Mouse (Mus musculus) CH12.LX (cell line): Measurements from ENCODE around the gene Prpf19. TPM values are rescaled to one million over a fixed set of nuclear protein-coding genes. Genes with fewer than 3 reads are reported as not detected.

Experiments
- DNase-seq: peaks from one replicate; pipeline ENCODE4 v3.0.0-alpha.2; 2013; ENCODE audit errors: extremely low read depth
- H3K27ac ChIP-seq: 2 replicates; pipeline ENCODE4 v1.5.1; 2012; ENCODE audit warnings: low read depth, mild to moderate bottlenecking, control low read depth, moderate library complexity; ENCODE audit not compliant: insufficient read depth
- H3K27me3 ChIP-seq: replicated peaks from 2 replicates; pipeline ENCODE3; 2012; ENCODE audit warnings: inconsistent platforms
- H3K36me3 ChIP-seq, 2 experiments: replicated peaks in 1 of 2; 2 replicates each; pipeline versions ENCODE3 to v1.6.1; 2012; ENCODE audit warnings: inconsistent platforms in 1 of 2, low read length in 1 of 2, mild to moderate bottlenecking in 1 of 2, mixed read lengths in 1 of 2, moderate library complexity in 1 of 2; ENCODE audit not compliant: control insufficient read depth in 1 of 2, insufficient read depth in 1 of 2
- H3K4me1 ChIP-seq, 2 experiments: 2 replicates each; pipeline ENCODE4 v1.6.1; 2012; ENCODE audit warnings: inconsistent platforms in 1 of 2, moderate library complexity in 1 of 2; ENCODE audit not compliant: insufficient read depth in 2 of 2, control insufficient read depth in 1 of 2
- H3K4me2 ChIP-seq: 2 replicates; pipeline ENCODE4 v1.6.1; 2012; ENCODE audit warnings: low read depth, mild to moderate bottlenecking, control low read depth; ENCODE audit not compliant: poor library complexity, insufficient read depth, severe bottlenecking
- H3K4me3 ChIP-seq, 3 experiments: fragments of 150-350 bp in 1 of 3; sonication (generic) in 1 of 3; replicated peaks in 1 of 3; 2 replicates each; pipeline versions ENCODE3 to v1.5.1; 2011 to 2012; ENCODE audit warnings: low read depth in 2 of 3, low read length in 2 of 3, mild to moderate bottlenecking in 2 of 3, moderate library complexity in 2 of 3, control low read depth in 1 of 3, improper control_type of control experiment in 1 of 3, inconsistent platforms in 1 of 3, mixed read lengths in 1 of 3; ENCODE audit not compliant: poor library complexity in 1 of 3
- H3K79me2 ChIP-seq: replicated peaks from 2 replicates; pipeline ENCODE4 v1.6.1; 2012; ENCODE audit warnings: mild to moderate bottlenecking, moderate library complexity; ENCODE audit not compliant: control insufficient read depth, poor library complexity, insufficient read depth, severe bottlenecking; ENCODE audit errors: extremely low read depth
- H3K9ac ChIP-seq: 2 replicates; pipeline ENCODE4 v1.6.1; 2012; ENCODE audit warnings: low read depth, mild to moderate bottlenecking, control low read depth, moderate library complexity; ENCODE audit not compliant: insufficient read depth
- H3K9me3 ChIP-seq: replicated peaks from 2 replicates; pipeline ENCODE3; 2012; ENCODE audit warnings: low read length, inconsistent platforms, mixed read lengths
- BHLHE40 ChIP-seq: IDR thresholded peaks from 2 replicates; pipeline ENCODE4 v1.6.1; 2011; ENCODE audit warnings: mild to moderate bottlenecking, low read depth, low read length, improper control_type of control experiment
- CTCF ChIP-seq, 2 experiments: IDR thresholded peaks in 1 of 2; conservative IDR thresholded peaks in 1 of 2; 2 replicates each; pipeline ENCODE4 v1.5.1; 2011 to 2012; ENCODE audit warnings: low read depth in 2 of 2, low read length in 2 of 2, improper control_type of control experiment in 1 of 2, inconsistent platforms in 1 of 2, mild to moderate bottlenecking in 1 of 2, moderate library complexity in 1 of 2
- E2F4 ChIP-seq: IDR thresholded peaks from 2 replicates; pipeline ENCODE4 v1.6.1; 2011; ENCODE audit warnings: low read depth, low read length, improper control_type of control experiment; ENCODE audit not compliant: insufficient replicate concordance
- EP300 ChIP-seq: IDR thresholded peaks from 2 replicates; pipeline ENCODE4 v1.6.1; 2011; ENCODE audit warnings: low read length, improper control_type of control experiment
- ETS1 ChIP-seq: conservative IDR thresholded peaks from 2 replicates; pipeline ENCODE4 v1.6.1; 2012; ENCODE audit warnings: low read depth, mild to moderate bottlenecking, inconsistent platforms, low read length, improper control_type of control experiment, moderate library complexity
- GABPA ChIP-seq: IDR thresholded peaks from 2 replicates; pipeline ENCODE4 v1.6.1; 2012; ENCODE audit warnings: low read depth, low read length, improper control_type of control experiment, inconsistent platforms; ENCODE audit not compliant: insufficient replicate concordance
- HCFC1 ChIP-seq: IDR thresholded peaks from 2 replicates; pipeline ENCODE4 v1.6.1; 2012; ENCODE audit warnings: low read depth, mild to moderate bottlenecking, inconsistent platforms, low read length, improper control_type of control experiment
- JUN ChIP-seq: IDR thresholded peaks from 2 replicates; pipeline ENCODE4 v1.6.1; 2011; ENCODE audit warnings: low read depth, mild to moderate bottlenecking, low read length, improper control_type of control experiment, moderate library complexity; ENCODE audit not compliant: insufficient read depth
- MAFK ChIP-seq: IDR thresholded peaks from 2 replicates; pipeline ENCODE4 v1.6.1; 2011; ENCODE audit warnings: low read length, improper control_type of control experiment; ENCODE audit not compliant: insufficient replicate concordance
- MAX ChIP-seq: IDR thresholded peaks from 2 replicates; pipeline ENCODE4 v1.6.1; 2011; ENCODE audit warnings: low read length, improper control_type of control experiment
- MAZ ChIP-seq: IDR thresholded peaks from 2 replicates; pipeline ENCODE4 v1.6.1; 2012; ENCODE audit warnings: low read depth, mild to moderate bottlenecking, inconsistent platforms, low read length, improper control_type of control experiment, moderate library complexity
- MXI1 ChIP-seq: IDR thresholded peaks from 2 replicates; pipeline ENCODE4 v1.6.1; 2011; ENCODE audit warnings: mild to moderate bottlenecking, low read depth, low read length, improper control_type of control experiment
- MYC ChIP-seq: IDR thresholded peaks from 2 replicates; pipeline ENCODE4 v1.6.1; 2011; ENCODE audit warnings: low read depth, mild to moderate bottlenecking, improper control_type of control experiment, low read length
- NELFE ChIP-seq: IDR thresholded peaks from 2 replicates; pipeline ENCODE4 v1.6.1; 2011; ENCODE audit warnings: low read depth, low read length, improper control_type of control experiment
- NRF1 ChIP-seq: IDR thresholded peaks from 2 replicates; pipeline ENCODE4 v1.6.1; 2014; ENCODE audit warnings: low read depth, mild to moderate bottlenecking, inconsistent platforms, low read length, improper control_type of control experiment, moderate library complexity
- PAX5 ChIP-seq: IDR thresholded peaks from 2 replicates; pipeline ENCODE4 v1.6.1; 2012; ENCODE audit warnings: low read length, inconsistent platforms, mixed read lengths
- RCOR1 ChIP-seq: conservative IDR thresholded peaks from 2 replicates; pipeline ENCODE4 v1.6.1; 2012; ENCODE audit warnings: low read depth, mild to moderate bottlenecking, inconsistent platforms, low read length, improper control_type of control experiment
- TBP ChIP-seq: conservative IDR thresholded peaks from 2 replicates; pipeline ENCODE4 v1.6.1; 2011; ENCODE audit warnings: low read depth, low read length, improper control_type of control experiment
- USF2 ChIP-seq: conservative IDR thresholded peaks from 2 replicates; pipeline ENCODE4 v1.6.1; 2011; ENCODE audit warnings: low read depth, low read length, improper control_type of control experiment
- ZKSCAN1 ChIP-seq: IDR thresholded peaks from 2 replicates; pipeline ENCODE4 v1.6.1; 2012; ENCODE audit warnings: low read depth, inconsistent platforms, low read length, improper control_type of control experiment, borderline replicate concordance
- ZNF384 ChIP-seq: IDR thresholded peaks from 2 replicates; pipeline ENCODE4 v1.6.1; 2012; ENCODE audit warnings: low read depth, low read length, improper control_type of control experiment, inconsistent platforms
- dilution Hi-C: fragments of 300-500 bp; cut with MboI; formaldehyde crosslinking; loops from 2 replicates; pipeline ENCODE4 v1.14.3; 2020; ENCODE audit warnings: low sequenced_read_pairs; ENCODE audit not compliant: extremely low pct_unique_long_range_greater_than_20kb, extremely low pct_ligation_motif_present
- in situ Hi-C: fragments of 300-500 bp; cut with MboI; formaldehyde crosslinking; loops from 3 replicates; pipeline ENCODE4 v1.14.3; 2019; ENCODE audit warnings: low sequenced_read_pairs, low pct_ligation_motif_present, low pct_unique_long_range_greater_than_20kb, mixed read lengths
- polyA plus RNA-seq: library from polyadenylated mRNA; unstranded; fragments of >175 nt; gene quantifications from 2 replicates; pipeline ENCODE4 v1.2.1, GENCODE M21; 2012; ENCODE audit warnings: low read depth; ENCODE audit not compliant: insufficient read length
- total RNA-seq, 2 experiments: library from RNA; depleted of rRNA; stranded (reverse); fragments of 300-350 nt in 1 of 2; fragments of >200 nt in 1 of 2; gene quantifications; 2 replicates each; pipeline ENCODE4 v1.2.3; 2012 to 2014

Prpf19 gene
- total and polyA plus RNA-seq, 3 experiments: 115 to 357 (median 355) TPM

DNA sequence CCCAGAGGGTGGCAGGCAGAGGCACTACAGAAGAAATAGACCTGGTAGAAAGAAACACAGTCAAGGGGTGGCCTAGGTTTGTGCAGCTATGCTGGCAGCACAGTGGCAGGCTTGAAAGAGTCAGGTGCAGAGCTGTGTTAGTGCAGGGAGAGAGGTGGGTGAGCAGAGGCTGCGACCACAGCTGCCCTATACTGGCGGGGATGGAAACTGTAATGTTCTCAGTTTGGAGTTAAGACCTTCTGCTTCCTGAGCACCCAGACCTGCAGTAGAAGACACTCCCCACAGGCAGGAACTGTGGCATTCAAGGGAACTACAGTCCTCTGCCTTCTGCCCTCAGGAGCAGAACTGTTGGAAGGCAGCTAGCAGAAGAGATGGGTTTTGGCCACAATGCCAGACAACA is 19.8 kb downstream of the Prpf19 start:
- Histone ChIP-seq H3K36me3 (peaks cover 0 to 5% of the 10 kb centered on the region in 2 experiments), H3K79me2 (no peaks in the 10 kb centered on the region), H3K9ac (no peak overlapping the region), H3K9me3 (no peaks in the 10 kb centered on the region), H3K4me1 (peaks cover 17 to 45% of the 10 kb centered on the region in 2 experiments), H3K27me3 (no peaks in the 10 kb centered on the region), H3K4me3 (no peak overlapping the region), H3K27ac (no peak overlapping the region), H3K4me2 (no peak overlapping the region)
- in situ Hi-C loops: loop anchor here (5.0 kb wide), 1 partner anchor 47 kb away; no protein-coding TSS in a partner anchor
- DNase-seq: no peak
- dilution Hi-C loops: no loop called here
- TF ChIP-seq PAX5 (no peak), CTCF (conservative IDR thresholded peaks at IDR 0.05 in 1 of 2, IDR thresholded peaks at IDR 0.05 in 1 of 2; ENCODE audit: low read depth in 2 of 2, low read length in 2 of 2) (no peak), BHLHE40 (no peak), HCFC1 (no peak), MAZ (no peak), ETS1 (no peak), NRF1 (no peak), ZNF384 (no peak), MXI1 (no peak; the same call in 1 of the 2 replicates), ZKSCAN1 (no peak), NELFE (no peak), MAX (no peak), MAFK (no peak)

DNA sequence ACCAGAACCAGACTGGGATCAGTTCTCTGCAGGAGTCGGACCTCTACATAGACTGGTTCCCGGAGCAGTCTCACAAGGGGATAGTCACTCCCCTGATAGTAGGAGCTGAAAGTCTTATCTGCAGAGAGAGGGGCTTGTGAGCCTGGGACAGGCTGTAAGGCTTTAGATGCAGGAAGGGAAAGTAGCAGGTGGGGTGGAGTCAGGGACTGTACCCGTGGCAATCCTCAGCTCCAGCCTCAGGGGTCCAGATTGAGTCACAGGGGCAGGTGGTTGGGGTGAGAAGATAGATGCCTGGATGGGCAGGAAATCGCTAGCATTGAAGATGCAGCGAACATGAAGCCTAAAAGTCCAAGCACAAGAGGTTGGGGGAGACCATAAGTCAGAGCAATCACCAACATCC is 21.5 kb downstream of the Prpf19 start:
- peak; percentile 53 for DNase-seq
- Histone ChIP-seq H3K79me2 (no peaks in the 10 kb centered on the region), H3K36me3 (peaks cover 0 to under 1% of the 10 kb centered on the region in 2 experiments), H3K9ac (no peak overlapping the region), H3K4me1 (peaks cover 17 to 55% of the 10 kb centered on the region in 2 experiments), H3K27ac (no peak overlapping the region), H3K9me3 (no peaks in the 10 kb centered on the region), H3K4me3 (no peak overlapping the region), H3K4me2 (no peak overlapping the region), H3K27me3 (no peaks in the 10 kb centered on the region)
- dilution Hi-C loops (no loop called here), in situ Hi-C loops (no loop called here)
- TF ChIP-seq EP300 (no peak), RCOR1 (no peak), HCFC1 (no peak), E2F4 (no peak), CTCF (conservative IDR thresholded peaks at IDR 0.05 in 1 of 2, IDR thresholded peaks at IDR 0.05 in 1 of 2; ENCODE audit: low read depth in 2 of 2, low read length in 2 of 2) (no peak), GABPA (no peak), ZNF384 (no peak), MYC (no peak), PAX5 (no peak), USF2 (no peak), JUN (no peak), TBP (no peak), MAX (no peak)
